Mouse (Mus musculus): ENCODE measurements around the gene Secisbp2.

- TF ChIP-seq CTCF (IDR thresholded peaks at IDR 0.05; ENCODE audit: extremely low read depth, insufficient read depth, low read length): no peak
- TF ChIP-seq POLR2A (IDR thresholded peaks at IDR 0.05; ENCODE audit: extremely low read depth, insufficient read depth, low read length): no peak
These were observed 46.4 kb downstream of the Secisbp2 start for GRCm38 (mm10) chr13:51697897-51698296.
